Mouse (Mus musculus) erythroblast, embryonic 14.5 days (primary cell): ENCODE measurements around the gene Kpna4.

Experiments
- GATA1 ChIP-seq: IDR thresholded peaks from 2 replicates; pipeline ENCODE4 v1.6.1; 2012; ENCODE audit warnings: low read length, inconsistent platforms, mixed read lengths
- TAL1 ChIP-seq: IDR thresholded peaks from 3 replicates; pipeline ENCODE4 v1.6.1; 2012; ENCODE audit warnings: low read length, inconsistent platforms, mixed read lengths

DNA sequence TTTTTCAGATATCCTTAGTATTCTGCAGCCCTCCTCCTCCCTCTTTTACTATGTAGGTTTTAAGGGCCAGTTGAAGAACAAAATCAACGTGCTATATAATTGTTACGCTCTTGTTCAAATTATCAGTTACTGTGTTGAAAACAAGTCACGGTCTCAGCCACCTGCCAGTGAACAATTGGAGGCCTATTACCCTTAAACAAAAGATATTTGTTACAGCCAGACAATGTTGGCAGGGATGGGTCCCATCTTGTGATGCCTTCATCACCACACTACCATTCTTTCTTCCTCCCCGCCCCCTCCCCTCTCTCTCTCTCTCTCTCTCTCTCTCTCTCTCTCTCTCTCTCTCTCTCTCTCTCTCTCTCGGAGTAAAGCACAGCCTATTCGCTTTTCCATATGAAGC, 77.9 kb downstream of the Kpna4 start:
- TF ChIP-seq GATA1 (no peak), TAL1 (no peak)
